Mouse (Mus musculus): Measurements from ENCODE around the gene Gm813. TPM values are rescaled to one million over a fixed set of nuclear protein-coding genes. Genes with fewer than 3 reads are reported as not detected.

Gm813 gene
- total RNA-seq, 2 experiments from 2014 or later, result not detected

GRCm38 (mm10) chr16:58622377-58622776, 5.6 kb upstream of the Gm813 start:
- no peak for DNase-seq (ENCODE audit: low spot score in 2 of 2)
- intact Hi-C loops (cut with DNase I), result loop anchor here (2.0 to 10.0 kb wide), 3 partner anchors 98 to 328 kb away; partner anchors contain the start of gene St3gal6

- DNase-seq (ENCODE audit: low spot score in 2 of 2), result no peak
- intact Hi-C loops (cut with DNase I), result no loop called here
Observed at GRCm38 (mm10) chr16:58617346-58617745, 568 bp upstream of the Gm813 start.

GRCm38 (mm10) chr16:58612969-58613368, 3.8 kb downstream of the Gm813 start:
- intact Hi-C loops (cut with DNase I), result no loop called here
- DNase-seq (ENCODE audit: low spot score in 2 of 2), result no peak

- intact Hi-C loops (cut with DNase I), result no loop called here
- no peak for DNase-seq (ENCODE audit: low spot score in 2 of 2)
Observed at GRCm38 (mm10) chr16:58607101-58607500, 9.7 kb downstream of the Gm813 start.

GRCm38 (mm10) chr16:58604680-58605079, 12.1 kb downstream of the Gm813 start:
- no peak for DNase-seq (ENCODE audit: low spot score in 2 of 2)
- intact Hi-C loops (cut with DNase I), result no loop called here

GRCm38 (mm10) chr16:58603831-58604230, 12.9 kb downstream of the Gm813 start:
- no peak for DNase-seq (ENCODE audit: low spot score in 2 of 2)
- intact Hi-C loops (cut with DNase I), result no loop called here

GRCm38 (mm10) chr16:58600846-58601245, 15.9 kb downstream of the Gm813 start:
- no peak for DNase-seq (ENCODE audit: low spot score in 2 of 2)
- intact Hi-C loops (cut with DNase I), result no loop called here

- intact Hi-C loops (cut with DNase I), result no loop called here
- no peak for DNase-seq (ENCODE audit: low spot score in 2 of 2)
Observed at GRCm38 (mm10) chr16:58591299-58591698, 25.5 kb downstream of the Gm813 start.

- no peak for DNase-seq (ENCODE audit: low spot score in 2 of 2)
Observed at GRCm38 (mm10) chr16:58589444-58589843, 27.3 kb downstream of the Gm813 start.

GRCm38 (mm10) chr16:58573949-58574722, 42.6 kb downstream of the Gm813 start:
- intact Hi-C loops (cut with DNase I), result no loop called here

More at GRCm38 (mm10) chr16:58589444-58589843, 27.3 kb downstream of the Gm813 start:
- intact Hi-C loops (cut with DNase I), result no loop called here

GRCm38 (mm10) chr16:58570694-58571264, 46.0 kb downstream of the Gm813 start:
- DNase-seq (ENCODE audit: low spot score in 2 of 2), result no peak
- intact Hi-C loops (cut with DNase I), result no loop called here

More at GRCm38 (mm10) chr16:58573949-58574722, 42.6 kb downstream of the Gm813 start:
- DNase-seq (ENCODE audit: low spot score in 2 of 2), result no peak

Other genes starting within 250 kb of the Gm813 start
- 10 to 100 TPM; 28.1 to 33.1 TPM for gene Dcbld2, start 208.5 kb downstream of the Gm813 start, total RNA-seq (2021)
- 10 to 100 TPM; 25.1 to 27.2 TPM for gene St3gal6, start 92.7 kb downstream of the Gm813 start, total RNA-seq (2021)
- not detected for gene E330017A01Rik, start 21.8 kb upstream of the Gm813 start, total RNA-seq (2021)
- gene Cpox, start 53.3 kb upstream of the Gm813 start, total RNA-seq (2021), result 10 to 100 TPM; 33.7 to 35.5 TPM
- gene Gpr15, start 102.1 kb upstream of the Gm813 start, total RNA-seq (2021), result not detected
- 100 to 1,000 TPM; 108 to 121 TPM for gene Cldnd1, start 110.9 kb upstream of the Gm813 start, total RNA-seq (2021)
- gene Olfr172, start 146.2 kb upstream of the Gm813 start, total RNA-seq (2021), result not detected
- gene Olfr173, start 183.3 kb upstream of the Gm813 start, total RNA-seq (2021), result not detected
- not detected for gene Olfr175-ps1, start 209.8 kb upstream of the Gm813 start, total RNA-seq (2021)